11 mouse cellular contexts compared by ENCODE assay signal in the genomic region with DNA sequence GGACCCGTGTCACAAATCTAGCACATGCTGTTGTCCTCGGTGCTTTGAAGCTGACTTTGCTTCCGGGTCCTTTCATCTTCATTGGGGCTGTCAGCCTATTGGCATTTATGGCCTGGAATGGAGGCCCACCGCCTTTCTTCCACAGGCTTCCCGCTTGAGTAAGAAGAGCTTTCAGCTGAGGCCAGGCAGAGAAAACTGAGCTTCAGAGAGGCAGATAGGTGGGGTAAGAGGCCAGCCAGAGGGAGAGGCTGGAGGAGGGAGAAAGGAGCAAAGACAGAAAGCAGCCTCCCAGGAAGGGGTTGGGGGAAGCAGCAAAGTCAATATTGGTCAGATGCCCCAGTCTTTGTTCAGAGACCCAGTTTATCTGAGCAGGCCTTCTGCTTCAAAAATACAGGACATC.
A peak's percentile ranks its signal among the peaks of the same experiment; 100 is the strongest.
DNase-seq lines count a peak whose midpoint lies in the region; ATAC-seq and TF ChIP-seq lines count a peak whose summit lies in the region.
"Had no signal": no experiment of that assay in that cellular context is flagged by ENCODE, and none has a peak within 500 bp of the region (broad histone marks: within the 10 kb centered on the region; RNA-seq: fewer than 3 reads in every experiment).

No protein-coding gene starts in this region.

- no peak for TF ChIP-seq CTCF in intestine, postnatal 0 days (IDR thresholded peaks at IDR 0.05; ENCODE audit: low read depth)

- no peak overlapping the region for H3K9ac ChIP-seq in kidney, embryonic 15.5 days
- H3K9ac ChIP-seq in intestine, postnatal 0 days (ENCODE audit: low read depth, low read length): peak overlapping the region; percentile 7; the same call in 1 of the 2 replicates

- H3K27me3 ChIP-seq in heart, embryonic 10.5 days (ENCODE audit: insufficient read depth, poor library complexity, severe bottlenecking): no peaks in the 10 kb centered on the region
- no peaks in the 10 kb centered on the region for H3K27me3 ChIP-seq in kidney, embryonic 15.5 days
- no peaks in the 10 kb centered on the region for H3K27me3 ChIP-seq in intestine, postnatal 0 days (replicated peaks; ENCODE audit: control insufficient read depth, insufficient read depth, low read length)

- DNase-seq in heart, embryonic 10.5 days (ENCODE audit: low spot score): no peak
- no peak for DNase-seq in heart, adult 18-20 months
- no peak for DNase-seq in kidney, adult 8-10 months
- peak; percentile 24 for DNase-seq in embryo, embryonic 10.5 days (ENCODE audit: low spot score)
- no peak for DNase-seq in retina, embryonic 14.5 days (ENCODE audit: low spot score)

- ATAC-seq in kidney, embryonic 15.5 days (replicated peaks; ENCODE audit: low FRiP score): peak; percentile 46
- ATAC-seq in intestine, postnatal 0 days: peak; percentile 35
- ATAC-seq in megakaryocyte-erythroid progenitor cell, adult 5-6 weeks (replicated peaks; ENCODE audit: low FRiP score, low TSS enrichment, poor library complexity, severe bottlenecking): no peak

- WGBS in heart, embryonic 10.5 days: 38% methylated on average over 5 of the region's 5 CpGs
- WGBS in kidney, embryonic 15.5 days: 10% methylated on average over 5 of the region's 5 CpGs
- 23% methylated on average over 5 of the region's 5 CpGs for WGBS in intestine, postnatal 0 days

- H3K4me3 ChIP-seq in heart, embryonic 10.5 days: no peak overlapping the region
- H3K4me3 ChIP-seq in kidney, embryonic 15.5 days (replicated peaks): no peak overlapping the region
- H3K4me3 ChIP-seq in intestine, postnatal 0 days (ENCODE audit: low read depth, low read length): no peak overlapping the region
- H3K4me3 ChIP-seq: left cerebral cortex, adult 2 months had no signal

- H3K4me1 ChIP-seq in heart, embryonic 10.5 days: peaks cover 43% of the 10 kb centered on the region
- H3K4me1 ChIP-seq in kidney, embryonic 15.5 days: peaks cover 15% of the 10 kb centered on the region; the same call in 1 of the 2 replicates
- H3K4me1 ChIP-seq in intestine, postnatal 0 days (replicated peaks; ENCODE audit: control insufficient read depth, insufficient read depth, low read length): 0 out of 2 replicates have a peak, but pooled peaks cover 3% of the 10 kb centered on the region

- no peaks in the 10 kb centered on the region for H3K9me3 ChIP-seq in heart, embryonic 10.5 days
- no peaks in the 10 kb centered on the region for H3K9me3 ChIP-seq in kidney, embryonic 15.5 days (replicated peaks)
- no peaks in the 10 kb centered on the region for H3K9me3 ChIP-seq in intestine, postnatal 0 days (ENCODE audit: control insufficient read depth)

- H3K27ac ChIP-seq in heart, embryonic 10.5 days: peak overlapping the region; percentile 85
- peak overlapping the region; percentile 34 for H3K27ac ChIP-seq in kidney, embryonic 15.5 days
- H3K27ac ChIP-seq in intestine, postnatal 0 days (ENCODE audit: low read depth, low read length): no peak overlapping the region
- H3K27ac ChIP-seq: left cerebral cortex, adult 2 months had no signal

- H3K36me3 ChIP-seq in heart, embryonic 10.5 days: peaks cover 5% of the 10 kb centered on the region; the same call in 1 of the 2 replicates
- no peaks in the 10 kb centered on the region for H3K36me3 ChIP-seq in kidney, embryonic 15.5 days
- no peaks in the 10 kb centered on the region for H3K36me3 ChIP-seq in intestine, postnatal 0 days (ENCODE audit: control insufficient read depth, insufficient read depth)
- H3K36me3 ChIP-seq: G1E had no signal

- H3K4me2 ChIP-seq in kidney, embryonic 15.5 days: no peak overlapping the region; the same call in 1 of the 2 replicates
- no peak overlapping the region for H3K4me2 ChIP-seq in intestine, postnatal 0 days (replicated peaks; ENCODE audit: low read depth)
- H3K4me2 ChIP-seq: liver, embryonic 11.5 days had no signal
